Mouse (Mus musculus): Measurements from ENCODE around the gene Hs1bp3. TPM values are rescaled to one million over a fixed set of nuclear protein-coding genes. Genes with fewer than 3 reads are reported as not detected.

Hs1bp3 gene
- polyA plus RNA-seq, 1 experiment from 2014 or later, result 21.4 TPM

DNA sequence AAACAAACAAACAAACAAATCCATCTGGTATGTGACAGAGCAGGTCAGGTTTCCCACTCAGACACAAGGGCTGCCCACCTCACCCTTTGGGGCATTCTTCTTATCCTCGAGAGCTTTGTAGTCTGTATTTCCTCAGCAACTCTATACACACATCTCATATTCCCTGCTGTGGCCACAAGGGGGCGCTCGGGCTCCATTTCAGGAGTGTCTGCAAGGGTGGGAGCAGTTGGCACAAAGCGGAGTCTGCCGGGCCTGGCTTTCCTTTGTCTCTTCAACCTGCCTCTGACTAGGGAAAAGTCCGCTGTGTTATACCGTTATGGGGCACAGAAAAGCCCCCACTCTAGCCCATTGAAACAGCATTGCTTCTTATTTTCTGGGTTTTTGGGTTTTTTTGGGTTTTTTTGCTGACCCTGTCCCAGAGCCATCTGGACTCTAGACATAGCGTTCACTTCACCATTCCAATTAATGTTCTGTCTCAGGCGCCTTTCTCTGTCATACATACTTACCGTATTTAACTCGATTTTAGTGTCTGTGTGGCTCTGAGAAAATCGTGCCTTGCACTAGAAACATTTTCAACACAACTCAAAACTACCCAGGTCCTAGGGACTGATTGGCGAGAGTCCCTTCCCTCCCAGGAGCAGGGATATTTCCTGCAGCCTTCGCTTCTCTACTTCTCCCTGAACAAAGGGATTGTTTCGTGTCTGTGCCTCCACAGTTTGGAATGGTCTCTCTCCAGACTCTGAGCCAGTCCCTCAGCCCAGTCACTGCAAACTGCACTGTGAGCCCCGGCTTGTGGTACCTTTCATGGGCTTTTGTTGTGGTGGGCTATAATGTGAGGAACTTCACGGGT, 13.8 kb downstream of the Hs1bp3 start:
- peak overlapping the region; percentile 39; the same call in 1 of the 2 replicates for H3K27ac ChIP-seq

GRCm38 (mm10) chr12:8327675-8328053, 14.4 kb downstream of the Hs1bp3 start:
- Histone ChIP-seq H3K36me3 (peaks cover 76% of the 10 kb centered on the region), H3K27me3 (no peaks in the 10 kb centered on the region), H3K4me2 (replicated peaks) (no peak overlapping the region), H3K9ac (0 out of 2 replicates have a peak overlapping the region, but pooled peaks have one; percentile 39), H3K27ac (peak overlapping the region; percentile 39; the same call in 1 of the 2 replicates), H3K4me3 (no peak overlapping the region), H3K4me1 (peaks cover 9% of the 10 kb centered on the region), H3K9me3 (no peaks in the 10 kb centered on the region)
- whole genome bisulfite sequencing, result 82% methylated on average over 1 of the region's 1 CpGs
- ATAC-seq (ENCODE audit: low FRiP score, low read depth), result no peak

More for the DNA sequence above, 13.8 kb downstream of the Hs1bp3 start:
- Histone ChIP-seq H3K27me3 (no peaks in the 10 kb centered on the region), H3K36me3 (peaks cover 79% of the 10 kb centered on the region), H3K4me2 (replicated peaks) (no peak overlapping the region), H3K9ac (peak overlapping the region; percentile 39; the same call in 1 of the 2 replicates), H3K9me3 (no peaks in the 10 kb centered on the region), H3K4me1 (peaks cover 9% of the 10 kb centered on the region), H3K4me3 (no peak overlapping the region)
- WGBS, result 40% methylated on average over 17 of the region's 17 CpGs
- ATAC-seq (ENCODE audit: low FRiP score, low read depth), result peak; percentile 83

DNA sequence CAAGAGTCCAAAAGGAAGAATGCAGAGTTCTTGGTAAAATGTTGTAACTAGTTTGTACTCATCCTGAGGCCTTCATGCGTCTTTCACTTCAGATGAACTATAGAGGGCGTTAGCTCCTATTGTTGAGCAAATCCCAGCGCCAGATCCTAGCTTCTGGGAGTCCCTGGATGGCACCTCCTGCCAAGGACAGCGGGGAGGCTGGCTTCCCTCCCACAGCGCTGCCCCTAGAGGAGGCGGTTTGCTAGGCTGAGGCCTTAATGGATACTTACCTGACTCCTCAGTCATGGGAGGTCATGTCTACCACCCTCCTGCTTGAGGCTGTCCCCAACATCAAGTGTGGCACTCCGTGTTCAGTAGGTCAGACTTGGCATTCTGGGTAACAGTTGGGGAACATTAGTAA, 16.0 kb downstream of the Hs1bp3 start:
- Histone ChIP-seq H3K36me3 (peaks cover 70% of the 10 kb centered on the region), H3K4me1 (peaks cover 9% of the 10 kb centered on the region), H3K4me2 (replicated peaks) (no peak overlapping the region), H3K27me3 (no peaks in the 10 kb centered on the region), H3K4me3 (no peak overlapping the region), H3K9ac (no peak overlapping the region), H3K27ac (no peak overlapping the region), H3K9me3 (no peaks in the 10 kb centered on the region)
- ATAC-seq (ENCODE audit: low FRiP score, low read depth), result no peak
- 88% methylated on average over 7 of the region's 7 CpGs for WGBS

- no peak for ATAC-seq (ENCODE audit: low FRiP score, low read depth)
- WGBS, result 74% methylated on average over 14 of the region's 14 CpGs
- H3K27ac ChIP-seq, result no peak overlapping the region
These were observed 18.4 kb downstream of the Hs1bp3 start for GRCm38 (mm10) chr12:8331489-8332173.

GRCm38 (mm10) chr12:8332174-8332542, 18.9 kb downstream of the Hs1bp3 start:
- ATAC-seq (ENCODE audit: low FRiP score, low read depth), result no peak
- H3K27ac ChIP-seq, result no peak overlapping the region
- H3K36me3 ChIP-seq, result peaks cover 71% of the 10 kb centered on the region
- WGBS, result 68% methylated on average over 5 of the region's 5 CpGs
- H3K27me3 ChIP-seq, result no peaks in the 10 kb centered on the region
- no peak overlapping the region for H3K4me2 ChIP-seq (replicated peaks)
- H3K9ac ChIP-seq, result no peak overlapping the region
- peaks cover 6% of the 10 kb centered on the region for H3K4me1 ChIP-seq
- no peak overlapping the region for H3K4me3 ChIP-seq
- H3K9me3 ChIP-seq, result no peaks in the 10 kb centered on the region

More at GRCm38 (mm10) chr12:8331489-8332173, 18.4 kb downstream of the Hs1bp3 start:
- Histone ChIP-seq H3K9ac (no peak overlapping the region), H3K4me3 (no peak overlapping the region), H3K4me1 (peaks cover 9% of the 10 kb centered on the region), H3K27me3 (no peaks in the 10 kb centered on the region), H3K9me3 (no peaks in the 10 kb centered on the region), H3K4me2 (replicated peaks) (no peak overlapping the region), H3K36me3 (peaks cover 66% of the 10 kb centered on the region)

GRCm38 (mm10) chr12:8333617-8334016, 20.4 kb downstream of the Hs1bp3 start:
- 86% methylated on average over 8 of the region's 8 CpGs for WGBS
- peaks cover 76% of the 10 kb centered on the region for H3K36me3 ChIP-seq
- no peak overlapping the region for H3K9ac ChIP-seq
- H3K4me3 ChIP-seq, result no peak overlapping the region
- H3K27me3 ChIP-seq, result no peaks in the 10 kb centered on the region
- ATAC-seq (ENCODE audit: low FRiP score, low read depth), result no peak
- H3K27ac ChIP-seq, result no peak overlapping the region
- no peak overlapping the region for H3K4me2 ChIP-seq (replicated peaks)
- 0 out of 2 replicates have a peak, but pooled peaks cover 3% of the 10 kb centered on the region for H3K4me1 ChIP-seq
- no peaks in the 10 kb centered on the region for H3K9me3 ChIP-seq

- no peak overlapping the region for H3K4me2 ChIP-seq (replicated peaks)
- no peak overlapping the region for H3K9ac ChIP-seq
- 0 out of 2 replicates have a peak, but pooled peaks cover 3% of the 10 kb centered on the region for H3K4me1 ChIP-seq
- H3K27me3 ChIP-seq, result no peaks in the 10 kb centered on the region
- WGBS, result 75% methylated on average over 4 of the region's 4 CpGs
- no peak overlapping the region for H3K27ac ChIP-seq
- ATAC-seq (ENCODE audit: low FRiP score, low read depth), result no peak
- H3K36me3 ChIP-seq, result peaks cover 76% of the 10 kb centered on the region
- no peaks in the 10 kb centered on the region for H3K9me3 ChIP-seq
- no peak overlapping the region for H3K4me3 ChIP-seq
These were observed 21.0 kb downstream of the Hs1bp3 start for GRCm38 (mm10) chr12:8334261-8334660.

GRCm38 (mm10) chr12:8335503-8335902, 22.3 kb downstream of the Hs1bp3 start:
- Histone ChIP-seq H3K4me1 (0 out of 2 replicates have a peak, but pooled peaks cover 3% of the 10 kb centered on the region), H3K27ac (no peak overlapping the region), H3K27me3 (no peaks in the 10 kb centered on the region), H3K4me2 (replicated peaks) (no peak overlapping the region), H3K36me3 (peaks cover 79% of the 10 kb centered on the region), H3K9ac (no peak overlapping the region), H3K4me3 (no peak overlapping the region), H3K9me3 (no peaks in the 10 kb centered on the region)
- WGBS, result 92% methylated on average over 2 of the region's 2 CpGs
- no peak for ATAC-seq (ENCODE audit: low FRiP score, low read depth)

DNA sequence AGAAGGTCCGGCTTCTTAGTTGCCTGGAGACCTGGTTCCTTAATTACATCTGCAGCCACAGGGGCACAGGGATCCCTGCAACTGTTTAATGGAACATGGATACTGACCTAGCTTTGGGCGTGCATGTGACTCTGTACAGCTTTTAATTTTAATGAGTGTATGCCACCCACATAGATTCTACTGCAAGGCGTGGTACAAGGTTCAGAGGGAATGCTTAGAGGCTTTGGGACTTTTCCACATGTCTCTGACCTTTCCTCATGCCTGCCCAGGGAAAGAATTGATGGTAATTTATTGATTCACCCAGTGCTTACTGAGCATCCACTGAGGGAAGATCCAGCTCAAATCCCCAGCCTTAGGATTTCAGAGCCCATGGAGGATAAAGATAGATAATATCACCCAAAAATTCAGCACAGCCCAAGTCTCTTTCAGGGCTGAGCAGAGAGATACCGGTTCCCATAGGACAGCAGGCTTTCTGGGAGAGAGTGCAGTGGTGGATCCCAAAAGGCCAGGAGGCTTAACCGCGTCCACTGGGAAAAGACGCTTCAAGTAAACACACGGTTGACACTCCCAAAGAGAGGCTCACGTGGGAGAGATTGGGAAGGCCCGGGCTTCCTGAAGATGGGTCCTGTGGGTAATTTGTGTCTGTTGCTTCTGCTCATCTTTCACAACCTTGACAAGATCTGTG, 23.5 kb downstream of the Hs1bp3 start:
- Histone ChIP-seq H3K27ac (no peak overlapping the region), H3K9ac (no peak overlapping the region), H3K4me1 (0 out of 2 replicates have a peak, but pooled peaks cover 3% of the 10 kb centered on the region), H3K36me3 (peaks cover 78% of the 10 kb centered on the region), H3K9me3 (no peaks in the 10 kb centered on the region), H3K27me3 (no peaks in the 10 kb centered on the region), H3K4me3 (no peak overlapping the region), H3K4me2 (replicated peaks) (no peak overlapping the region)
- ATAC-seq (ENCODE audit: low FRiP score, low read depth), result no peak
- 81% methylated on average over 10 of the region's 10 CpGs for WGBS

DNA sequence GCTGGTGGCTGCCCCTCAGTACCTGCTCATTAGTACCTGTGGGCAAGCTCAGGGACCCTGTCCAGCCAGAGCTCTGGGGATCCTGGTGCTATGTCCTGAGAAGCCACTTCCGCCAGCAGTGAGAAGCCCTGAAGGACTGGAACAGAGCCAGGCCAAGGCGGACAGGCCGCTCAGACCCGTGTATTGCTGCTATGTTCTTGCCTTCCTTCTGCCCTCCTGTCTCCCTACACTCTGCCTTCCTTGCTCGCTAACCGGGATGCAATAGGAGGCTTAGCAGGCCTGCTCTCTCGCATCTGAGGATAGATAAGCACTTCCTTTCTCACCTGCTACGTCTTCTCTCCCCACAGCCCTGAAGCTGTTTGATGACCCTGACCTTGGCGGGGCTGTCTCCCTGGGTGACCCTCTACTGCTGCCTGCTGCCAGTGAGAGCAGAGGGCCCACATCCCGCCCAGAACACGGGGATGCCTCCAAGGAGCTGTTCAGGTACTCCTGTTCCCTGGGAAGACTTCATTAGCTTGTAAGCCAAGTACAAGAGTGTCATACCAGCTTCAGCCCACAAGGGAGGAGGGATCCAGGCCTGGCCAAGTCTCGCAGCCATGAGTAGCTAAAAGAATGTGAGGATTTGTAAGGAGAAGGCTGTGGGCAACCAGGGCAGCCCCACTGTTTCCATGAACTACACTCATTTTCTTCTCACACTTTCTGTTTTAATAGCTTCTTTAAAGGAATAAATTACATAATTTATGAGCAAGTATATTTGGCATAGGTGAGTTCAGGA, 24.2 kb downstream of the Hs1bp3 start:
- H3K4me1 ChIP-seq, result 0 out of 2 replicates have a peak, but pooled peaks cover 3% of the 10 kb centered on the region
- H3K4me2 ChIP-seq (replicated peaks), result no peak overlapping the region
- peaks cover 79% of the 10 kb centered on the region for H3K36me3 ChIP-seq
- H3K4me3 ChIP-seq, result no peak overlapping the region
- no peak overlapping the region for H3K27ac ChIP-seq
- ATAC-seq (ENCODE audit: low FRiP score, low read depth), result no peak
- H3K27me3 ChIP-seq, result no peaks in the 10 kb centered on the region
- H3K9me3 ChIP-seq, result no peaks in the 10 kb centered on the region
- 77% methylated on average over 12 of the region's 12 CpGs for WGBS
- no peak overlapping the region for H3K9ac ChIP-seq

GRCm38 (mm10) chr12:8338491-8338890, 25.3 kb downstream of the Hs1bp3 start:
- Histone ChIP-seq H3K27me3 (no peaks in the 10 kb centered on the region), H3K9me3 (no peaks in the 10 kb centered on the region), H3K4me3 (no peak overlapping the region), H3K4me2 (replicated peaks) (no peak overlapping the region), H3K9ac (no peak overlapping the region), H3K27ac (no peak overlapping the region; the same call in 1 of the 2 replicates), H3K36me3 (peaks cover 82% of the 10 kb centered on the region), H3K4me1 (0 out of 2 replicates have a peak, but pooled peaks cover 3% of the 10 kb centered on the region)
- 46% methylated on average over 4 of the region's 4 CpGs for WGBS
- no peak for ATAC-seq (ENCODE audit: low FRiP score, low read depth)

All from limb, embryonic 13.5 days (tissue).